Mouse (Mus musculus) cerebellum, adult (tissue): ENCODE measurements around the gene Styx.
A peak's percentile ranks its signal among the peaks of the same experiment; 100 is the strongest.

Experiments used
- ATAC-seq: cut with Nextera tagmentation; 2 replicates; pipeline ENCODE4 v1.9.2; 2017; ENCODE audit warnings: mild to moderate bottlenecking, moderate library complexity, mixed read lengths; ENCODE audit not compliant: insufficient number of reproducible peaks, low FRiP score, low TSS enrichment

The Styx gene

GRCm38 (mm10) chr14:45438250-45438930 is 87.5 kb downstream of the Styx start:
- no peak for ATAC-seq

- ATAC-seq: no peak
Observed at GRCm38 (mm10) chr14:45438931-45439275, 88.0 kb downstream of the Styx start.

GRCm38 (mm10) chr14:45439387-45439786 is 88.5 kb downstream of the Styx start:
- no peak for ATAC-seq

GRCm38 (mm10) chr14:45441291-45441690 is 90.4 kb downstream of the Styx start:
- ATAC-seq: no peak

GRCm38 (mm10) chr14:45442781-45443560 is 92.1 kb downstream of the Styx start:
- ATAC-seq: no peak

GRCm38 (mm10) chr14:45444870-45445269 is 94.0 kb downstream of the Styx start:
- no peak for ATAC-seq

- ATAC-seq: no peak
Observed at GRCm38 (mm10) chr14:45445445-45445844, 94.6 kb downstream of the Styx start.

GRCm38 (mm10) chr14:45446777-45447176 is 95.9 kb downstream of the Styx start:
- ATAC-seq: no peak

- ATAC-seq: no peak
Observed at GRCm38 (mm10) chr14:45451090-45451489, 100.2 kb downstream of the Styx start.

GRCm38 (mm10) chr14:45452148-45452547 is 101.3 kb downstream of the Styx start:
- no peak for ATAC-seq

- peak; percentile 61; the same call in 1 of the 2 replicates for ATAC-seq
Observed at GRCm38 (mm10) chr14:45452861-45453512, 102.1 kb downstream of the Styx start.

GRCm38 (mm10) chr14:45453538-45454233 is 102.8 kb downstream of the Styx start:
- ATAC-seq: 0 out of 2 replicates have a peak, but pooled peaks have one; percentile 36

GRCm38 (mm10) chr14:45455651-45456501 is 105.0 kb downstream of the Styx start:
- no peak for ATAC-seq

- no peak for ATAC-seq
Observed at GRCm38 (mm10) chr14:45456502-45456846, 105.6 kb downstream of the Styx start.

- ATAC-seq: no peak
Observed at GRCm38 (mm10) chr14:45457003-45457402, 106.1 kb downstream of the Styx start.

GRCm38 (mm10) chr14:45459877-45460276 is 109.0 kb downstream of the Styx start:
- no peak for ATAC-seq

- ATAC-seq: no peak
Observed at GRCm38 (mm10) chr14:45460491-45460890, 109.6 kb downstream of the Styx start.

- ATAC-seq: no peak
Observed at GRCm38 (mm10) chr14:45461945-45462344, 111.1 kb downstream of the Styx start.

GRCm38 (mm10) chr14:45462374-45462773 is 111.5 kb downstream of the Styx start:
- 0 out of 2 replicates have a peak, but pooled peaks have one; percentile 18 for ATAC-seq
